Mouse (Mus musculus) embryonic facial prominence, embryonic 13.5 days (tissue): Measurements from ENCODE around the gene Bglap. TPM values are rescaled to one million over a fixed set of nuclear protein-coding genes. Genes with fewer than 3 reads are reported as not detected.

Experiments used
- ATAC-seq: fragments of 200-750 bp; cut with Nextera tagmentation; 2 replicates; pipeline ENCODE4 v1.8.0; 2017; ENCODE audit warnings: low read depth; ENCODE audit not compliant: insufficient number of reproducible peaks, insufficient read depth, low FRiP score, low TSS enrichment
- H3K27ac ChIP-seq: fragments of 300-500 bp; sonication (generic); 2 replicates; pipeline ENCODE4 v1.5.1; 2015; ENCODE audit warnings: moderate library complexity, mild to moderate bottlenecking, inconsistent platforms
- H3K27me3 ChIP-seq: fragments of 300-500 bp; sonication (generic); 2 replicates; pipeline ENCODE4 v1.6.1; 2015; ENCODE audit warnings: mild to moderate bottlenecking, inconsistent platforms
- H3K36me3 ChIP-seq: fragments of 300-500 bp; sonication (generic); 2 replicates; pipeline ENCODE4 v1.6.1; 2015; ENCODE audit warnings: mild to moderate bottlenecking, inconsistent platforms
- H3K4me1 ChIP-seq: fragments of 300-500 bp; sonication (generic); 2 replicates; pipeline ENCODE4 v1.6.1; 2015; ENCODE audit warnings: inconsistent platforms
- H3K4me2 ChIP-seq: fragments of 300-500 bp; sonication (generic); 2 replicates; pipeline ENCODE4 v1.6.1; 2015; ENCODE audit warnings: moderate library complexity, mild to moderate bottlenecking, inconsistent platforms
- H3K4me3 ChIP-seq: fragments of 300-500 bp; sonication (generic); 2 replicates; pipeline ENCODE4 v1.5.1; 2015; ENCODE audit warnings: mild to moderate bottlenecking, inconsistent platforms
- H3K9ac ChIP-seq: fragments of 300-500 bp; sonication (generic); 2 replicates; pipeline ENCODE4 v1.6.1; 2015; ENCODE audit warnings: mild to moderate bottlenecking, inconsistent platforms
- H3K9me3 ChIP-seq: fragments of 300-500 bp; sonication (generic); 2 replicates; pipeline ENCODE4 v1.6.1; 2016; ENCODE audit warnings: inconsistent platforms
- WGBS: fragments of 180-500 bp; shearing (Covaris S2); methylation state at CpG from one replicate; pipeline ENCODE4 v1.1.7; 2015; ENCODE audit warnings: mixed read lengths; 5-methylcytosine and 5-hydroxymethylcytosine counted together
- polyA plus RNA-seq: library from polyadenylated mRNA; unstranded; fragments of >200 nt; fragmentation: Nextera tagmentation; extraction: Ambion mirVana; gene quantifications from 2 replicates; pipeline ENCODE4 v1.2.1, GENCODE M21; 2015

The Bglap gene
- polyA plus RNA-seq, 1 experiment from 2014 or later, result 0.91 TPM

DNA sequence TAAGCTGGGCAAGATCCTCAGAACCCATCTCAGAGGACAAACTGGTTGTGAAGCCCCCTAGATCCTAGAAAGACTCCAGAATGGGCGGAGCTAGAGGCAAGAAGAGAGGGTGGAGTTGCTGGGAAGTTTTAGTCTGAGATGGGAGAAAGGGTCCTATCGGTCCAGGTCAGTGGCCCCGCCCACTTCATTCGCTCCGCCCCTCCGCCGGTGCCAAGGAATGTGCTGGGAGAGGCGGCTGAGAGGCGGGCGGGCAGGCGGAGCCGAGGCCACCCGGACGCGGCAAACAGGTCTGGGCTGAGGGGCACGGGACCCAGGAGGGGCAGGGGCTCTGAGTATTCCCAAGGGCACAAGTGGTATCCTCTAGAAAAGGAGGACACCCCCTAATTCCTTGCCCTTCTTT, 19.9 kb downstream of the Bglap start, which contains the start of gene Paqr6:
TSS of gene Paqr6 (plus strand) at position 248 of the 400 bp plus-strand sequence.
- no peak for ATAC-seq
- peak within 1 kb of the TSS; percentile 37 for H3K4me2 ChIP-seq
- peaks cover 28% of the 10 kb centered on the region for H3K27me3 ChIP-seq
- peak within 1 kb of the TSS; percentile 25 for H3K4me3 ChIP-seq
- H3K36me3 ChIP-seq, result peaks cover 38% of the 10 kb centered on the region
- 1% methylated on average over 16 of the region's 16 CpGs for WGBS
- H3K4me1 ChIP-seq, result peaks cover 10% of the 10 kb centered on the region
- peak within 1 kb of the TSS; percentile 39 for H3K27ac ChIP-seq
- H3K9ac ChIP-seq, result peak within 1 kb of the TSS; percentile 36; the same call in 1 of the 2 replicates
- no peaks in the 10 kb centered on the region for H3K9me3 ChIP-seq

DNA sequence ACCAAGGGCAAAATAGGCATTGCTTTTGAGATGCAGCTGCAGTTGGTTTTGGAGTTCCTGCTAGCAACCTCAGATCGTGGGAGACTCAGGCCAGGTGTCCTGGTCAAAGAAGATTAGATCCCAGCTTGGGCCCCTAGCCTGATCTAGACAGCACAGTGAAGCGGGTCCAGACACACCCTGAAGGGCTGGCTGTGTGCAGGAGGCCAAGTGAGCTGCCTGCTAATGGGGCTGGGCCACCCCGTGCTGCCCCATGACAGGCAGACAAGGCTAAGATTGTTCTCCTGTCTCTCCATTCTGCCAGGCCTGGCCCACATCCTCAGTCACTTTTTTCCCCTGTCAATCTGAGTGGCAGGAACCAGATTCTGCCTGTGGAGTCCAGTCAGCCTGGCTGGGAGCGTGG, 20.6 kb downstream of the Bglap start:
- Histone ChIP-seq H3K9ac (no peak overlapping the region), H3K4me2 (no peak overlapping the region), H3K36me3 (peaks cover 44% of the 10 kb centered on the region), H3K4me1 (peaks cover 10% of the 10 kb centered on the region), H3K9me3 (no peaks in the 10 kb centered on the region), H3K27ac (peak overlapping the region; percentile 39), H3K4me3 (no peak overlapping the region), H3K27me3 (peaks cover 28% of the 10 kb centered on the region)
- WGBS, result 42% methylated on average over 4 of the region's 4 CpGs
- no peak for ATAC-seq

DNA sequence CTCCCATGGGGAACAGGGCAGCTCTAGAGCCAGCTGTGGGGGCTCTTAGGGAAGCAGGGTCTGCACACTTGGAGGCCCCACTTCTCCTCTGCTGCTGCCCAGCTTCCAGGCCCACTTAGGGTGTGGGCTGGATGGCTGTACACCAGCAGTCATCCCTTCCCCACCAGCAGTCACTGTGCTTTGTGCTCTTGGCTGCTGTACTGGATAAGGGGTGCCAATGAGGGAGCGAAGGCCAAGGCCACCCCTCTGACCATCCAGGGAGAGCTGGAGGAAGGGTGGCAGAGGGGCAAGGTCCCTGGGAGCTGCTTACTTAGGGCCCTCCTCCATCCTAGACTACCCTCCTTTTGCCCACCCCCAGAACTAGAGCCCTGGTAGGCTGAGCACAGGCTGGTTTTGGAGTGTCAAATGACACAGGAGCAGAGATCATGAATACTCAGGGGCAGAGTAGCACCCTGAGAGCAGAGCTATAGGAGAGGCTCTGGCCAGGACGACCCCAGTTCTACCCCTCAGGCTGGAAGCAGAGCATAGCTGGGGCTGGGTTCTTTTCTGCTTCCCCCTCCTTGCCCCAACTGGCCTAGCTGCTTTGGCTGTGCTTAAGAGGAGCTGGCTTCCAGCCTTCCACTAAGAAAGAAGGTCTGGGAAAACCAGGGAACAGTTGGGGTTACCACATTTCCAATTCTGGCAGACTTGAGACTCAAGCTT, 22.5 kb downstream of the Bglap start:
- Histone ChIP-seq H3K9ac (no peak overlapping the region), H3K4me2 (no peak overlapping the region), H3K4me1 (peaks cover 10% of the 10 kb centered on the region), H3K27me3 (peaks cover 28% of the 10 kb centered on the region), H3K27ac (no peak overlapping the region; the same call in 1 of the 2 replicates), H3K36me3 (peaks cover 63% of the 10 kb centered on the region), H3K4me3 (no peak overlapping the region), H3K9me3 (no peaks in the 10 kb centered on the region)
- 85% methylated on average over 2 of the region's 2 CpGs for WGBS
- ATAC-seq, result no peak

DNA sequence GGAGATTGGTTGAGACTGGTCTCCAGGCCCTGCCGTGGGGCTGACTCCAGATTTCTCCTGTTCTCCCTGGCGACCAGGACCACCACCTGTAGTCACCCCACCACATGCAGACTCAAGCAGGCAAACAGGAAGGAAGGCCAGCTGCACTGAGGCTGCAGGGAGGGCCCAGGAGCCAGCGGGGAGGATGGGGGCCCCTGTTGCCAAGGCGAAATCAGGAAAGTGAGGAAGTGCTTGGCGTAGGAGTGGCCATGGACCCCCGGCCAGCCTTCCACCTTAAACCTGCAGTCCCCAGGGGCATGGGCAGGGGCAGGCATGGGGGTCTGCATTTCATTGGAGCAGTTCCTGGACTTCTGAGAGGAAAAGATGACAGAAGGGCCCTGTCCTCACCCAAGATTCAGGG, 23.2 kb downstream of the Bglap start:
- Histone ChIP-seq H3K4me1 (peaks cover 10% of the 10 kb centered on the region), H3K36me3 (peaks cover 70% of the 10 kb centered on the region), H3K9ac (no peak overlapping the region), H3K4me3 (no peak overlapping the region), H3K27ac (no peak overlapping the region), H3K9me3 (no peaks in the 10 kb centered on the region), H3K4me2 (no peak overlapping the region), H3K27me3 (peaks cover 23% of the 10 kb centered on the region)
- no peak for ATAC-seq
- 81% methylated on average over 6 of the region's 6 CpGs for WGBS

DNA sequence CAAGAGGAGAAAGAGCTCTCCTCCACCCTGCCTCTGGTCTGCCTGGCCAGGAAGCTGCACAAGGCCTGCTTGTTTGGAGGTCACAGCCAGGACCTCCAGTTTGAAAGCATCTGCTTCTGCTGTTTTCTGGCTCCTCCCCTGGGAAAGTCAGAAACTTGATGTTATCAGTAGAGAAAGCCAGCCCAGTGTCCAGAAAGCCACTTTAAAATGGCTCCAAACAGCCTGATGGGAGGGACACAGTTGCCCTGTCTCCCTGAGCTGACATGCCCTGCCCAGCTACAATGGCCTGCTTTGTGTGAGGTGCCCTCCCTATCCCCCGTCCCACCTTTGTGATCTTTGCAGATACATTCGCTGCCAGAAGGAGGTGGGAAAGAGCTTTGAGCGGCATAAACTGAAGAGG, 24.3 kb downstream of the Bglap start:
- no peak overlapping the region for H3K4me3 ChIP-seq
- no peak overlapping the region for H3K4me2 ChIP-seq
- no peaks in the 10 kb centered on the region for H3K9me3 ChIP-seq
- WGBS, result 36% methylated on average over 3 of the region's 3 CpGs
- H3K27ac ChIP-seq, result peak overlapping the region; percentile 22; the same call in 1 of the 2 replicates
- H3K9ac ChIP-seq, result peak overlapping the region; percentile 51
- H3K27me3 ChIP-seq, result peaks cover 12% of the 10 kb centered on the region
- ATAC-seq, result no peak
- H3K4me1 ChIP-seq, result peaks cover 10% of the 10 kb centered on the region
- H3K36me3 ChIP-seq, result peaks cover 81% of the 10 kb centered on the region

DNA sequence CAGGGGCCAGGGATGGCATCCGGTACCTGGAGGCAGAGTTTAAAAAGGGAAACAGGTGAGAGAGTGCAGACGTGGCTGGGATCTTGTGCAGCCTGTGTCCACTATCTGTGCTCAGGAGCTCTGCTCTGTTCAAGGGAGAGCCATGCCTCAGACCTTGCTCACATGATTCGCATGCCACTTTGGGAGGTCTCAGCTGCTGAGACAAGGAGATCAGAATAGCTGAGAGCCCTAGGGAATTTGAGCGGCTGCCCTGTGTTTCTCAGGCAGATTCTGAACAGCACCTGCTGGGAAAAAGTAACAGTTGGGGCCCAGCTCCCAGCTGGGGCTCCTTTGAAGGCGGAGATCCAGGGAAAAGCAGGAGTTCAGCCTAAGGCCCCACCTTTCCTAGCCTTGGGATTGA, 24.7 kb downstream of the Bglap start:
- Histone ChIP-seq H3K4me3 (no peak overlapping the region), H3K36me3 (peaks cover 85% of the 10 kb centered on the region), H3K9me3 (no peaks in the 10 kb centered on the region), H3K4me1 (peaks cover 7% of the 10 kb centered on the region), H3K4me2 (no peak overlapping the region), H3K27ac (peak overlapping the region; percentile 22; the same call in 1 of the 2 replicates), H3K27me3 (peaks cover 8% of the 10 kb centered on the region), H3K9ac (peak overlapping the region; percentile 51)
- no peak for ATAC-seq
- 60% methylated on average over 5 of the region's 5 CpGs for WGBS

DNA sequence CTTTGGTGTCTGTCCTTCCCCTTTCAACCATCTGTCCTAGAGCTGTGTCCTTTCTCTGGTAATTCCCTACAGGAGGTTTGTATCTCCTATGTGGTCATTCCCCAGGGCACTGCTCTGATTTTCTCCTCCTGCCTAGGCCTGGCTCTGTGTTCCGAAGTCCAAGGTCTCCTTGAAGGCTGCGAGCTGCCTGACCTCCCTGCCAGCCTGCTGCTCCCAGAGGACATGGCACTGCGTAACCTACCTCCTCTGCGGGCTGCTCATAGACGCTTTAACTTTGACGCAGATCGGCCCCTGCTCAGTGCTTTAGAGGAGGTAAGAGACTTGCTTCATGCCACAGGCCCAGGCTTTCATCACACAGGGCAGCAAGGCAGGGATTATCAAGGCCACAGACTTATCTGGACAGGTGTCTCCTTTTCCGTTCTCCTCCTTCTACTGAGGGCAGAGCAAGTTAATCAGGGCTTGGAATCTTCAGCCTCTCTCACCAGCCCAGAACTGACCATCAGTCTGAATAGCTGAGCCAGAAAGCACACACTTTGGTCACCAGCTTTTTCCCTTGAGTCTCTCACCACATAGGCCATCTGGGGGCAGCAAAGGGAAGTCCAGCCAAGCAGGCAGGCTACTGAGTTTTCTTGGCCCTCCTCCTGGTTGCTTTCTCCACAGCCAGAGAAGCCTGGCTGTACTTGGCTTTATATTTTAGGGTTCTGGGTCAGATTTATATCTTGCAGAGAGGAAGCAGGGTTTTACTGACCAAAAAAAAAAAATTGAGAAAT, 29.7 kb downstream of the Bglap start:
- peaks cover 99% of the 10 kb centered on the region for H3K36me3 ChIP-seq
- H3K9me3 ChIP-seq, result no peaks in the 10 kb centered on the region
- no peak for ATAC-seq
- H3K27ac ChIP-seq, result peak overlapping the region; percentile 16; the same call in 1 of the 2 replicates
- H3K4me1 ChIP-seq, result no peaks in the 10 kb centered on the region
- H3K27me3 ChIP-seq, result no peaks in the 10 kb centered on the region
- no peak overlapping the region for H3K9ac ChIP-seq
- H3K4me3 ChIP-seq, result no peak overlapping the region
- WGBS, result 94% methylated on average over 8 of the region's 8 CpGs
- H3K4me2 ChIP-seq, result no peak overlapping the region

DNA sequence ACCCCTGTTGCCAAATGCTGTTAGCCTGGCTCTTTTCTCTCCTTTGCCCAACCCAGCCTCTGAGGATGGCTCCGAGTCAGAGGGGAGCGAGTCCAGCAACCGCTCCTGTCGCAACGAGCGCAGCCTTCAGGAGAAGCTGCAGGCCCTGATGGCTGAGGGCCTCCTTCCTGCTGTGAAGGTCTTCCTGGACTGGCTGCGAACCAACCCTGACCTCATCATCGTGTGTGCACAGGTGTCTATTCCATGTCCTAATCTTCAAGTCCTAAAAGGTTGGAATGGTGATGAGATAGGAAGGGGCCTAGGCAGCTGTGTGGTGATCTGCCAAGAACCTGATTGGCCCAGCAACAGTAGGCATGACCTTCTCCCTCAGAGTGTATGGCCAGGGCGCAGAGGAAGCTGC, 31.4 kb downstream of the Bglap start:
- H3K4me2 ChIP-seq, result no peak overlapping the region
- ATAC-seq, result no peak
- no peak overlapping the region for H3K9ac ChIP-seq
- no peaks in the 10 kb centered on the region for H3K4me1 ChIP-seq
- H3K36me3 ChIP-seq, result peaks cover 99% of the 10 kb centered on the region
- 97% methylated on average over 9 of the region's 9 CpGs for WGBS
- H3K27me3 ChIP-seq, result no peaks in the 10 kb centered on the region
- H3K9me3 ChIP-seq, result no peaks in the 10 kb centered on the region
- no peak overlapping the region for H3K27ac ChIP-seq
- no peak overlapping the region for H3K4me3 ChIP-seq

DNA sequence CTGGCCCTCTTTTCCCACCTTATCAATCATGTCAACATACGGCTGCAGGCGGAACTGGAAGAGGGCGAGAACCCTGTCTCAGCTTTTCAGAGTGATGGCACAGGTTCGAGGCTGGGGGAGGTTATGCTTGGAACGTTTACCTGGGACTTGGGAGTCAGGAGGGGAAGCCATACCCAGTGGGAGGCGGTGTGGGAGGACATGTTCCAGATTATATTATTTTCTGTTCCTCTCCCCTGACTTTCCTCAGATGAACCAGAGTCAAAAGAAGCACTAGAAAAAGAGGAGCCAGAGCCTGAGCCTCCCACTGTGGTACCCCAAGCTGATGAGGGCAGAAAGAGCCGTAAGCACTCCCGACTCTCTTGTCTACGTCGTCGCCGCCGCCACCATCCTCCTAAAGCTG, 33.5 kb downstream of the Bglap start:
- peaks cover 99% of the 10 kb centered on the region for H3K36me3 ChIP-seq
- H3K27ac ChIP-seq, result no peak overlapping the region
- 92% methylated on average over 13 of the region's 13 CpGs for WGBS
- no peaks in the 10 kb centered on the region for H3K4me1 ChIP-seq
- H3K4me2 ChIP-seq, result no peak overlapping the region
- no peaks in the 10 kb centered on the region for H3K27me3 ChIP-seq
- ATAC-seq, result no peak
- no peak overlapping the region for H3K4me3 ChIP-seq
- no peaks in the 10 kb centered on the region for H3K9me3 ChIP-seq
- H3K9ac ChIP-seq, result no peak overlapping the region

DNA sequence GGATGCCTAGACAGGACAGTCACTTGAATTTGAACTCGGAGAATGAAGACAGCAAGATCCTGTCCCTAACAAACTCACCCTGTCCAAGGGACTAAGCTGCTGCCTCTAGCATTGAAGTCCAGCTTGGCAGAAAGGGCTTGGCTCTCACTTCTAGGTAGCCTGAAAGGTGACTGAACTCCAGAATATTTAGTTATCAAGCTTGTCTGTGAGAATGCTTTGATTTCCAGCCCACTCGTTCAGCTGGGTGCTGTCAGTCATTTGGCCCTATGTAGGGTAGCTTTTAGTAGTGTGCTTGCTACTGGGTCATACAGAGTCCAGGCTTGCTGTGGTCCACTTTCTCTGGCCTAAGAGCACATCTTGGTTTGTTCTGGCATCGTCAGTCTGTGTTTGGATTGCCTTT, 45.3 kb downstream of the Bglap start:
- H3K4me2 ChIP-seq, result no peak overlapping the region
- H3K27ac ChIP-seq, result no peak overlapping the region; the same call in 1 of the 2 replicates
- no peaks in the 10 kb centered on the region for H3K27me3 ChIP-seq
- no peak overlapping the region for H3K4me3 ChIP-seq
- no peaks in the 10 kb centered on the region for H3K9me3 ChIP-seq
- no peak for ATAC-seq
- H3K36me3 ChIP-seq, result peaks cover 31% of the 10 kb centered on the region
- no peak overlapping the region for H3K9ac ChIP-seq
- peaks cover 26% of the 10 kb centered on the region for H3K4me1 ChIP-seq
- WGBS, result 80% methylated on average over 3 of the region's 3 CpGs

DNA sequence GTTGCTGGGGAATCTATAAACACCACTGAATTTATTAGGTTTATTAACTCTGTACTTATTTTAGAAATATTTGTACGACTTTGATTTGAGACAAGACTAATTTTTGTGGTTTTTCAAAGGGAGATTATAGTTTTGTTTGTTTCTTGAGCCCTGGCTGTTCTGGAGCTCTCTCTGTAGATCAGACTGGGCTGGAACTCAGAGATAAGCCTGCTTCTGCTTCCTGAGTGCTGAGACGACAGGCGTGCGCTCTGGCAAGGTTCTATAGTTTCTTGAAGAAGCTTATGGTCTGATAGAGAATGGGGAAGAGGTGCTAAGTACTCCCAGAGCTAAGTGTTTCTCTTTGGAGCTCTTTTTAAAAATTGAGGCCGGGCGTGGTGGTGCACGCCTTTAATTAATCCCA, 45.9 kb downstream of the Bglap start:
- no peak for ATAC-seq

More for the DNA sequence above, 45.9 kb downstream of the Bglap start:
- 92% methylated on average over 7 of the region's 7 CpGs for WGBS
- Histone ChIP-seq H3K27me3 (no peaks in the 10 kb centered on the region), H3K4me2 (no peak overlapping the region), H3K36me3 (peaks cover 24% of the 10 kb centered on the region), H3K4me1 (peaks cover 26% of the 10 kb centered on the region), H3K9ac (no peak overlapping the region), H3K27ac (no peak overlapping the region), H3K4me3 (no peak overlapping the region), H3K9me3 (no peaks in the 10 kb centered on the region)
